Mouse (Mus musculus): ENCODE measurements around the gene Tbc1d22a.
"Not testable (repeated sequence)": the region's sequence is repeated elsewhere in the genome, so short reads cannot be mapped to it uniquely, and the experiment has no call there.

Gene Tbc1d22a

DNA sequence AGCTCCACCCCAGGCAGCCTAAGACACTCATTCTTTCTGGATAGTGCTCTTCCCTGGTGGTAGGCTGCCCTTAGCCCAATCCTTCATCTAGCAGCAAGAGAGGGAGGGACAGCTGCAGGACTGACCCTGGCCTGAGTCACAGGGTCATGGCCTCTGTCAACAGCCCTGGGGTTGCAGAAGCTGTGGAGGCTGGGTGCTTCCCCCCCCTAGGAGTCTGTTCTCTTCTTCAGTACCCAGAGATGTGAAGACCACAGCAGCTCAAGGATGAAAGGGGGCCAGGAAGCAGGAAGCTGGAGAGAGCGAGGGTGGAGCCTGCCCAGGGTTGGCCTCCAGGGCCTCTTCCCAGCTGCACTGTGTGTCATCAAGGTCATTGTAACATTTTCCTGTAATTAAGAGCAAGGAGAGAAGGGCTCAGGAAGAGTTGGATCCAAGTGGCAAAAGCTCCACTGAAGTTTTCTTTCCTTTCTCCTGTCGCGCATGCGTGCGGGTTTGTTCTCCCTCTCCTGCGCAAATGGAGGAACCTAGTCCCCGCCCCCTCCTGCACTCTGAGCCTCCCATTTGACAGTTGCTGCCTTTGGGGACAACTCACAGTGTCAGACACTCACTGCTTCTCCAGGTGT lies 10.2 kb upstream of the Tbc1d22a start:
- DNase-seq (ENCODE audit: low spot score): no peak

GRCm38 (mm10) chr15:86205300-86205699 lies 9.0 kb upstream of the Tbc1d22a start:
- no peak for DNase-seq (ENCODE audit: low spot score)

DNA sequence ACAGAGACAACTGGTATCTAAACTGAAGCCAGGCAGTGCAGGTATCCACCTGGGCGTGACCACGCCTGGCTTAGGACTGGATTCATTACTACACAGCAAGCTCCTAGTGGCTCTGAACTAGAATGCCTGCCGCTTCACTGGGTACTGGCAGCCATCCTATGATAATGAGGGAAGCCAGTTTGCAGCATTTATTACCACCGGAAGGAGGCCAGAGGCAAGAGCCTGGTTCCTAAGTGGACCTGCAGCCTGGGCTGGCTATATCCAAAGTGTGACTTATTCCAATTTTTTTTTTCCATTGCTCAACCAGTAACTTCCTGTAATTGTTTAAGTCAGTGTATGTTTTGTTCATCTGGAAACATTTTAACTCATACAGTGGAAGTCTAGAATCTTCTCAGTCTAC lies 7.9 kb upstream of the Tbc1d22a start:
- no peak for DNase-seq (ENCODE audit: low spot score)

DNA sequence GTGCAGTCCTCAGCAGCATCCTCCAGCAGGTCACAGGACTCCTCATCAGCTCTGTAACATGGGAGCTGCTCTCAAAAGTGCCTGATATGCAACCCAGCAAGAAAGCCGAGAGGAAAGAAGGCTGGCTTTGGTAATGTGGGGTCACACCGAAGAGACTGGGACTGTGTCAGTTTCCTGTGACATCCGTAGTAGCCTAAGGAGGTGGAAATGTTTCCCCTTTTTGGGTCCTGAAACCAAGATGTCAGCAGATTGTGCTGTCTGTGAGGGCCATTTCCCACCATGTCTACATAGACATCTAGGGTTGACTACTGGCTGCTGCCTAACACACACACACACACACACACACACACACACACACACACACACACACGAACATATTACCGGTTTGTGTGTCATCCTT lies 2.1 kb upstream of the Tbc1d22a start:
- DNase-seq (ENCODE audit: low spot score): not testable (repeated sequence)

- DNase-seq (ENCODE audit: low spot score): no peak
Measured at GRCm38 (mm10) chr15:86214549-86215201, 416 bp downstream of the Tbc1d22a start.

DNA sequence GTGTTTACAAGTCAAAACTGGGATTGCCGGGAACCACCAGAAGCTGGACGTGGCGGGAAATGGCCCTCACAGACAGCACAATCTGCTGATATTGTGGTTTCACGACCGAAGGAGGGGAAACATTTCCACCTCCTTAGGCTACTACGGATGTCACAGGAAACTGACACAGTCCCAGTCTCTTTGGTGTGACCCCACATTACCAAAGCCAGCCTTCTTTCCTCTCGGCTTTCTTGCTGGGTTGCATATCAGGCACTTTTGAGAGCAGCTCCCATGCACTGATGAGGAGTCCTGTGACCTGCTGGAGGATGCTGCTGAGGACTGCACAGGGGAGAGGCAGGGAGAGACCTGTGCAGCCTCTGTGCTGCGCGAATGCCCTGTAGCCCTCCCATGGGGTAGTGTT lies 2.4 kb downstream of the Tbc1d22a start:
- DNase-seq (ENCODE audit: low spot score): not testable (repeated sequence)

DNA sequence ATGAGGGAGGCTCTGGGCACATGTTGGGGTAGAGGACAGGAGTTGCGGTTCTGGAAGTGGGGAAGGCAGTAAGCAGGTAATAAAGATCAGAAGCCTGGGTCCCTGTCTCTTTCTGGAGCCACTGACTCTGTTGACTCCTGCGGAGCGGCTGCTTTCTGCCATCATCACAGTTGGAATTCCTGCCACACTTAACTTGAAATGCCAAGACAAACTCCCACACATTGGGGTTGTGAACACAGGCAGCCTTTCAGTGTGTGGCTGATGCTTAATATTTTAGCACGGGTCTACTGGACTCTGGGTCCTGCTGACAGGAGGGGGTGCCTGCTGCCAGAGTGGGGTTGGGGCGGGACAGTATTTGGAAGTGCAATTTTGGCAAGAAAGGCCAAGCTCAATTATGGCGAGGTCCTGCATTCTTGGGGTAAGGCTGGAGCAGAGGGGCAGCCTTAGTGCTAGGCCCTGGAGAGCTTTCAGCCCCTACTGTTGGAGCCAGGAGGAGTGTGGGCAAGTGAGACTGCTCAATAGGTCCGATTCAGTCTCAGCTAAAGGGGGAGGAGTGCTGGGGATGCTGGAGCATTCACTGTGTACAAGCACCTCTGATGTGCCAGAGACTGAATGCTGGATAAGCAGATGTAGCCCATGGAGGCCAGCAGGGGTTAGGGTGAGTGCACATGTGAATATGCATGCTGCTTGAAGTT lies 5.4 kb downstream of the Tbc1d22a start:
- DNase-seq (ENCODE audit: low spot score): no peak

- no peak for DNase-seq (ENCODE audit: low spot score)
Measured at GRCm38 (mm10) chr15:86220229-86220630, 6.0 kb downstream of the Tbc1d22a start.

GRCm38 (mm10) chr15:86220715-86221114 lies 6.5 kb downstream of the Tbc1d22a start:
- no peak for DNase-seq (ENCODE audit: low spot score)

DNA sequence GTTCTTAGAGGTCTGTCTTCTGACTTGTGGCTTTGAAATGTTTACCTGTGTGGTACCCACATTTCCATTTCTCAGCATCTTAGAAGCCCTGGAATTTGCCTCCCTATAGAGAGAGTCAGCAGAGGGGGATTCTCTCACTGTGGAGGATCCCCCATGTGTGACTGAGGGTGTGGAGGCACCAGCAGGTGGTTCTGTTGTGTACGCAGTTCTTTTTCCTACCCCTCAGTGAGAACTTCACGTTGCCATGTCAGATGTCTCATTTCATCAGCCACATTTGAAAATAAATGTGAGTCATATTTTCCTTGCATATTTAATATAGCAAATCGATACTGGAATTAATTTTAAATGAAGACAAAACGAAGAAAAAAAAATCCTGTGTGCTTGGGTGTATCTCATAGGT lies 7.1 kb downstream of the Tbc1d22a start:
- DNase-seq (ENCODE audit: low spot score): no peak

DNA sequence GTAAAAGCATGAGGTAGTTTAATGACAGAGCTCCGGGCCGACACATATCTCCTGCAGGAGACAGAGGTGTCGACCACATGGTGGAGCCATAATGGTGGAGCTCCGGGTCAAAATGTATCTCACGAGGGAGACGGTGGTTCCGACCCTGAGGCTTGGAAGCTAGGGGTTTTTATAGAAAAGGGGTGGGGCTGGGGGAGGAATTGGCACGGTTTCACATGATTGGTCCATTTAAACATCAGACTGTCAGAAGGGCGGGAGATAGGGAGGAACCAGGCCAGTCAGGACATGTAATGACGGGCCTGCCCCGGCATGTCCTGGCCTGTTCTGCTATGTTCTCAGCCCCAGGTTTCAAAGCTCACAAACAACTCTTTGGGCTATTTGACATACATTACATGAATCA lies 7.6 kb downstream of the Tbc1d22a start:
- not testable (repeated sequence) for DNase-seq (ENCODE audit: low spot score)

DNA sequence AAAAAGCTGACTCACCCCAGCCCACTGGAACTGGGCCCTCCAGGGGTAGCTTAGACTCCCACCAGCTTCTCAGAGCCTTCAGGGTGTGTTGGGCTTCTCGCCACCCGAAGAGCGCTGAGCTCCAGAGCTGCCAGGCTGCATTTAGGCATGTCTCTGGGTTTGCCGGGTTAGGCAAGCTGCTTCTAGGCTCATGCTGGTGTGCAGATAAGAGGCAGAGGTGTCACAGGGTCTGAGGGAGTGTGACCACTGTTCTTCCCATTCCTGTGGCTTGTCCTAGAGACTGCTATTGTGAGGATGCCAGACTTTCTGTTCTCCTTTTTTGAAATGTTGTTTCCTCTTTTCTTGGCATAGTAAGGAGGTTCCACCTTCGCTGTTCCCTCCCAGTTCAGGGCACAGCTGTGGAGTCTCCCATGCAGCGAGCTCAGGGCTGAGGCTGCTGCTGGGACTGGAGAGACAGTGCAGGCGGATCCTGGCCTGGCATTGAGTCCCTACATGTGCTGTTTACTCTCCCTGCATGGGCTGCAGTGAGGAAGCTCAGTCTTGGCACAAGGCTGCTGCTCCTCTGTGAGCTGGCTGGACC lies 10.8 kb downstream of the Tbc1d22a start:
- no peak for DNase-seq (ENCODE audit: low spot score)

GRCm38 (mm10) chr15:86226221-86226620 lies 12.0 kb downstream of the Tbc1d22a start:
- DNase-seq (ENCODE audit: low spot score): no peak

- DNase-seq (ENCODE audit: low spot score): no peak
Measured at GRCm38 (mm10) chr15:86226968-86227367, 12.7 kb downstream of the Tbc1d22a start.

GRCm38 (mm10) chr15:86228186-86228585 lies 13.9 kb downstream of the Tbc1d22a start:
- no peak for DNase-seq (ENCODE audit: low spot score)

DNA sequence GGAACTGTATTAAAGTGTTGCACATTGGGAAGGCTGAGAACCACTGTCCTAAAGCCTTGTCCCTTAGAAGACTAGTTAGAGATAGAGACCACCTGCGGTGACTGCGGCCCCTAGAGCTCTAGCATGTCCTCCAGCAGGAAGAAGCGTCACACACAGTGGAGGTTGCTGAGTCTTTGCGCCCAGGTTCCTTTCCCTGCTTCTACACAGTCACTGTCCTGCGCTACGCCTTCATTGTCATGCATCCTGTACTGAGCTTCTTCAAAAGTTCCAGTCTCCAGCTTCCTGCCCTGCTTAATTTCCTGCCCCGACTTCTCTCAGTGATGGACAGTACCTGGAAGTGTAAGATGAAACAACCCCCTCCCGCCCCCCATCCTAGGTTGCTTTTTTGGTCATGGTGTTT lies 14.8 kb downstream of the Tbc1d22a start:
- no peak for DNase-seq (ENCODE audit: low spot score)

GRCm38 (mm10) chr15:86229623-86230022 lies 15.4 kb downstream of the Tbc1d22a start:
- no peak for DNase-seq (ENCODE audit: low spot score)

DNA sequence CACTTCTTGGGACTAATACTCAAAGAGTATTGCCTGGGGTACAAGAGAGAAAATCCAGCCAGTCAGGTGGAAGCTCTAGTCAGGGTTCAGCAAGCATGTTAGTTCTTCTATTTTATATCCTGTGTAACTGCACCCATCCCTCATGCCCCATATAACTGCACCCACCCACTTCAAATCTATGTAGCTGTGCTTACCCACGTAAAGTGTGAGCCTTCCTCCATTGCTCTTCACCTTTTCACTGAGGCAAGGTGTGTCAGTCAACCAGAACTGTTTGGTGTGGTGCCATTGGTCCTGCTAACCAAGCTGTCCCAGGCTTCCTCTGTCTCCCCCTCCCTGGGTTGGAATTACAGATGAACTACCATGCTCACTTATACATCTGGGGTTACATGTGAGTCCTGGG lies 16.9 kb downstream of the Tbc1d22a start:
- no peak for DNase-seq (ENCODE audit: low spot score)

DNA sequence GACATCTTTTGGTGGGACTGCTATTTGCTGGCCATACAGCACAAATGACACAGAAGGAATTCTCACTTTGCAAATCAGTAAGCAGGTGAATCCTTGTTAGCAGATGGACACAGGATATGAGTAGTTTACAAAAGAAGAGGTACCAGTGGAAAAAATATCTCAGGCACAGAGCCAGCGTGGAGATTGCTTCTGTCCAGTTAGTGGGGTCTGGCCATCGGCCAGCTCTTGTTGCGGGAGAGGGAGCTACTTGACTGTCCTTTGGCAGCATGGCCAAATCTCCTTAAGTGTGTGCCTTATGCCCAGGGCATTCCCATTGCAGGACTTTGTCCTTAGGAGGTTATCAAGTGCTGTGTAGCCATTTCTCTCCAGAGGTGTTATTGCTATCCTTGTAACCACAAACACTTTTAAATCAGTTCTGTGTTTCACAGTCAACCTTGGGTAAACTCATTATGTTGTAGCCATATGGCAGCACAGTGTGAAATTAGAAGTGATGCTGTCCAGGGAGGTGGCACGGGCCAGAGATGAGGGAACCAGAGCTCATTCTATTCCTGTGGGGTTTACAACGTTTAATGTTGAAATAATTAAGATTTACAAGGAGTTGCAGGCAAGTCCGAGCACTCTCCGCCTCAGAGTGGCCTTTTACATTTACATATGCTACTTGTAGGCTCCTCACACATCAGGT lies 17.7 kb downstream of the Tbc1d22a start:
- no peak for DNase-seq (ENCODE audit: low spot score)

DNA sequence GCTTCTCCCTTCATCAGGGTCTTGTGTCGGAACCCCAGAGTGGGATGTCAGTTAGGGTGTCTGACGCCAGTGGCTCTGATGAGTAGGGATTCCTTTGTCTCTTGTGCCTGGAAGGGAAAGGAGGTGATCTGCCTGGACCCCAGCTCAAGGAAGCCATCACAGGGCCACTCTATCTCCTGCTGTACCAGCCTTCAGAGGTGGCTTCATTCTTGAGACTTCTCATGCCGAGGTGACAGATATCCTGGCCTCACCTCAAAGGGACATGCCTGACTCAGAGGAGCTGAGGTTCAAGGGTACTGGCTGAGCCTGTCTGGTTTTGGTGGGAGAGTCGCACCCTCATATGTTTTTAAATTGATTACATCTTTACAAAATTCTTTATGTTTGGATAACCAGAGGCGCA lies 19.7 kb downstream of the Tbc1d22a start:
- no peak for DNase-seq (ENCODE audit: low spot score)

DNA sequence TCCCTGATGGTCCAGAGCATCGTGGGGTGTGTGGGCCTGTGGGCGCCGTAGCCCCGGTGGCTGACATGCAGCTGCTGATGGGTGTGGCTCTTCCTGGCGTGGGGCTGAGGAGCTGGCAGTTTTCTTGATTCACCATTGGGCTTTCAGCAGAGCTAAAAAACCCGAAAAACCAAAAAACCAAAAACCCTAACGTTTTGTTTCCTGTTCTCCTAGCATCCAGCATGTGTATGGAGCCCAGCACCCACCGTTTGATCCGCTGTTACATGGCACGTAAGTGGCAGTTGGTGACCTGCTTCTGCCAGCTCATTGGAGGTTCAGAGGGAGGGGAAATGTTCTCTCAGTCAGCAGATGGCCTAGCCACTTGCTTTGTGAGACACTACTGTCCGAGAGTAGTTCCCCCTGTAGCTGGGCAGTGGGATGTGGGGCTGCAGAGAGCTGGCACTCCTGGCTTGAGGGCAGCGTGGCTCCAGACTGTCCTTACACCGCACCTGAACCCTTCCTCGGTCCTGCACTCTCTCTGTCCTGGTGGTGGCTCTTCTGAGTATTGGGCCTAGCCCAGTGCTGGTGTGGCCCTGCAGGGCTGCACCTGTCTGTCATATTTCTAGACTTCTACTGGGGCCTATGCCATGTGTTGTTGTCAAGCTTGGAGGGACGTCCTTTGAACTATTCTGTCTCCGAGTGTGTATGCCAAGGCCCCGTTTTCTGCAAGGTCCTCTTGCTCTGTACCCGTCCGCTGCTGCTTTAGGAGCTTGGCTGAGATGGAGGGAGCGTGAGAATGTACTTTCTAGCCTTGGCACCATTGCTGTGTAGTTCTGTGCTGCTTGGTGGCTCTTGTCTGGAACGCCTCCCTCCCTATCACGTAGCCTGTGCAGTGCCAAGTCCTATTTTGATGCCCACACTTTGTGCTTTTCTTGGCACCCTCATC lies 20.5 kb downstream of the Tbc1d22a start:
- DNase-seq (ENCODE audit: low spot score): no peak
